Mouse (Mus musculus): ENCODE results near the gene Arl5c. TPM values are rescaled to one million over a fixed set of nuclear protein-coding genes. Genes with fewer than 3 reads are reported as not detected.

Gene Arl5c
- total and polyA plus RNA-seq, 2 experiments from 2014 or later: 2.9 TPM; not detected in 1

- no peak for TF ChIP-seq EP300 (IDR thresholded peaks at IDR 0.05; ENCODE audit: low read depth)
- TF ChIP-seq CTCF (IDR thresholded peaks at IDR 0.05; ENCODE audit: low read depth): no peak
- 29% methylated on average over 15 of the region's 17 CpGs for WGBS
- Histone ChIP-seq H3K9me3 (replicated peaks; ENCODE audit: control insufficient read depth, low read length) (no peaks in the 10 kb centered on the region), H3K4me2 (ENCODE audit: low read depth, low read length) (peak overlapping the region; percentile 96), H3K9ac (replicated peaks; ENCODE audit: low read depth, low read length) (peak overlapping the region; percentile 54; the same call in 1 of the 2 replicates), H3K27ac (ENCODE audit: low read depth) (no peak overlapping the region), H3K36me3 (replicated peaks; ENCODE audit: control insufficient read depth, insufficient read depth, low read length) (no peaks in the 10 kb centered on the region), H3K4me3 (ENCODE audit: low read depth, low read length) (peak overlapping the region; percentile 71), H3K27me3 (ENCODE audit: control insufficient read depth, insufficient read depth, low read length) (peaks cover 22% of the 10 kb centered on the region), H3K4me1 (ENCODE audit: control insufficient read depth, insufficient read depth) (0 out of 2 replicates have a peak, but pooled peaks cover 15% of the 10 kb centered on the region)
- no peak for ATAC-seq (ENCODE audit: insufficient read depth, low read depth)
- DNase-seq (ENCODE audit: low spot score): no peak
Measured at GRCm38 (mm10) chr11:97986738-97987465, 9.1 kb downstream of the Arl5c start.

DNA sequence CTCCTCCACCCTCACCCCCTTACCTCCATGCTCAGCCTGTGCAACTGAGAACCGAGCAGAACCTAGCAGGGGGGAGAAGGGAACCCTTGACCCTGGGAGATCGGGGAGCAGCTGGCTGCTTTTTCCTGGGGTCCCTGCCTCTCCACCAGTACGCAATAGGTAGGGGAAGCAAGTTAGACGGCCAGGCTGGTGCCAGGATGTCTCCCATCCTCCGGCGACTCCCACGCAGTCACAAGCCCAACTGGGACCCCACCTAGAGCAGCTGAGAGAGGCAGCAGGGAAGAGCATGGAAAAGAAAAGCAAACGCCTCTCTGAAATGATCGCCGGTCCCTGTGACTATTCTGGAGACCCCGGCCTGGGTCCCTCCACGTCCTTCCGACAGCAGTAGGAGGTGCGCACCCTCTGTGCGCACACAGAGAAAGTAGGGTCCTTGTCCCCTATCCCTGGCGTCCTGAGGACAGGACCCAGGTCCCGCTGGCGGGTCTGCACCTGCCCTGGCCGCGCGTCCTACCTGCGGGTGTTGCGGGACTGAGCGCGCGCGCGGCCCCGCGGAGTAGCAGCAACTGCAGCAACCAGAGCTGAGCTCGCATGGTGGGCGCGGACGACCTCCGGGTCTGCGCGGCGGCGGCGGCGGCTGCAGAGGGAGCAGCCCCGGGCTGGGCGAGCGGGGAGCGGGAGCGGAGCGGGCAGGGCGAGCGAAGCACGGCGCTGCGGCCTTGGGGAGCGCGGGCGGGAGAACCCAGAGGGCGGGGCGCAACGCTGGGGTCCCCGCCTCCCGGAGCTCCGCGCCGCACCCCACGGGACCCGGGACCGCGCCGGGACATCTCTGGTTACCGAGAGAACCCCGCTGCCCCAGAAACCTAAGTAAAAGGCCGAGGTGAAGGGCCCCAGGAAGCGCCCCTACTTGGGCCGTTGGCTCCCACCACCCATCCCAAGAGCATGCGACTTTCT lies 10.0 kb downstream of the Arl5c start, which contains the start of gene Plxdc1:
TSS of gene Plxdc1 (minus strand) at position 718 of the 951 bp plus-strand sequence.
- H3K27ac ChIP-seq (ENCODE audit: low read depth): no peak within 1 kb of the TSS
- H3K27me3 ChIP-seq (ENCODE audit: control insufficient read depth, insufficient read depth, low read length): peaks cover 22% of the 10 kb centered on the region
- H3K4me3 ChIP-seq (ENCODE audit: low read depth, low read length): peak within 1 kb of the TSS; percentile 71
- H3K36me3 ChIP-seq (replicated peaks; ENCODE audit: control insufficient read depth, insufficient read depth, low read length): no peaks in the 10 kb centered on the region
- peak within 1 kb of the TSS; percentile 96 for H3K4me2 ChIP-seq (ENCODE audit: low read depth, low read length)
- H3K4me1 ChIP-seq (ENCODE audit: control insufficient read depth, insufficient read depth): 0 out of 2 replicates have a peak, but pooled peaks cover 15% of the 10 kb centered on the region
- H3K9ac ChIP-seq (replicated peaks; ENCODE audit: low read depth, low read length): peak within 1 kb of the TSS; percentile 54
- H3K9me3 ChIP-seq (replicated peaks; ENCODE audit: control insufficient read depth, low read length): no peaks in the 10 kb centered on the region
- TF ChIP-seq CTCF (IDR thresholded peaks at IDR 0.05; ENCODE audit: low read depth) (no peak), EP300 (IDR thresholded peaks at IDR 0.05; ENCODE audit: low read depth) (no peak)
- ATAC-seq (ENCODE audit: insufficient read depth, low read depth): no peak
- DNase-seq (ENCODE audit: low spot score): no peak
- WGBS: 2% methylated on average over 64 of the region's 74 CpGs

GRCm38 (mm10) chr11:97983983-97984382 lies 12.0 kb downstream of the Arl5c start:
- H3K4me2 ChIP-seq (ENCODE audit: low read depth, low read length): no peak overlapping the region
- no peaks in the 10 kb centered on the region for H3K9me3 ChIP-seq (replicated peaks; ENCODE audit: control insufficient read depth, low read length)
- H3K4me1 ChIP-seq (ENCODE audit: control insufficient read depth, insufficient read depth): 0 out of 2 replicates have a peak, but pooled peaks cover 4% of the 10 kb centered on the region
- no peaks in the 10 kb centered on the region for H3K36me3 ChIP-seq (replicated peaks; ENCODE audit: control insufficient read depth, insufficient read depth, low read length)
- WGBS: 58% methylated on average over 1 of the region's 1 CpGs
- H3K4me3 ChIP-seq (ENCODE audit: low read depth, low read length): no peak overlapping the region
- DNase-seq (ENCODE audit: low spot score) (no peak), ATAC-seq (ENCODE audit: insufficient read depth, low read depth) (no peak)
- H3K27ac ChIP-seq (ENCODE audit: low read depth): no peak overlapping the region
- peaks cover 22% of the 10 kb centered on the region for H3K27me3 ChIP-seq (ENCODE audit: control insufficient read depth, insufficient read depth, low read length)
- TF ChIP-seq CTCF (IDR thresholded peaks at IDR 0.05; ENCODE audit: low read depth): no peak
- no peak for TF ChIP-seq EP300 (IDR thresholded peaks at IDR 0.05; ENCODE audit: low read depth)
- no peak overlapping the region for H3K9ac ChIP-seq (replicated peaks; ENCODE audit: low read depth, low read length)

DNA sequence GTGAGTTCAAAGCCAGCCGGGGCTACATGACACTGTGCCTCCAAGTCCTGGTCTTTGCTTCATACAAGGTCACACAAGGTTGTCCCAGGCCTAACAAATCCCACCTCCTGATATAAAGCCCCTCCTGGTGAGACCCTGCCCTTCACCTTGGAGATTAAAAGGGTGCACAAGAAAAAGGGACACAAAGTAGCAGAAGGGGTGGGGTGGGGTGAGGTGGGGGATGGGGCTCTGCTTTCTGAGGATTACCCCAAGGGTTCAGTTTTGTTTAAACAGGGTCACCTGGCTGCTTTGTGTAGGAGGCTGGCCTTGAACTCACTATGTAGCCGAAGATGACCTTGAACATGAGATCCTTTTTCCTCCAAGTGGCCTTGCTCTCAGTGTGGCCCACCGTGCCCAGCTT lies 12.5 kb downstream of the Arl5c start:
- DNase-seq (ENCODE audit: low spot score) (no peak), ATAC-seq (ENCODE audit: insufficient read depth, low read depth) (no peak)
- Histone ChIP-seq H3K9me3 (replicated peaks; ENCODE audit: control insufficient read depth, low read length) (no peaks in the 10 kb centered on the region), H3K4me1 (ENCODE audit: control insufficient read depth, insufficient read depth) (0 out of 2 replicates have a peak, but pooled peaks cover 4% of the 10 kb centered on the region), H3K4me2 (ENCODE audit: low read depth, low read length) (no peak overlapping the region), H3K27ac (ENCODE audit: low read depth) (no peak overlapping the region), H3K4me3 (ENCODE audit: low read depth, low read length) (no peak overlapping the region), H3K36me3 (replicated peaks; ENCODE audit: control insufficient read depth, insufficient read depth, low read length) (no peaks in the 10 kb centered on the region), H3K9ac (replicated peaks; ENCODE audit: low read depth, low read length) (no peak overlapping the region), H3K27me3 (ENCODE audit: control insufficient read depth, insufficient read depth, low read length) (peaks cover 22% of the 10 kb centered on the region)
- WGBS: 89% methylated on average over 3 of the region's 3 CpGs
- TF ChIP-seq CTCF (IDR thresholded peaks at IDR 0.05; ENCODE audit: low read depth) (no peak), EP300 (IDR thresholded peaks at IDR 0.05; ENCODE audit: low read depth) (no peak)

DNA sequence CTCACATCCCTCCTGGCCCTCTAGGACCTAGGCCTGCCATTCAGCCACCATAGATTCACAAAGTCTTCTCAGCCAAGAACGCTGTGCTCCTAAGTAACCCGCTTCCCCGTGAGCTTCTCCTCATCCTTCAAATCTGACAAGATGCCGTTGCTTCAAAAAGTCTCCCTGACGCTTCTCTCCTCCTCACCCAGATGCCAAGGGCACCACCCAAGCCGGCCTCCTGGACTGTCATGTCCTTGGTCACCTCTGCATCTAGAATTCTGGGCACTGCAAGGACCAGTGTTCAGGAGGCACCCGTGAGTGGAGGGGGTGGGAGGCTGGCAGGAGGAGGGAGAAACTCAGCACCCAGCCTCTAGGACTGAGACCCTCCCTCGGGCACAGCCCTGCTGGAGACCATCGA lies 13.3 kb downstream of the Arl5c start:
- no peak for ATAC-seq (ENCODE audit: insufficient read depth, low read depth)
- 85% methylated on average over 9 of the region's 9 CpGs for WGBS
- no peak for TF ChIP-seq CTCF (IDR thresholded peaks at IDR 0.05; ENCODE audit: low read depth)
- no peak for TF ChIP-seq EP300 (IDR thresholded peaks at IDR 0.05; ENCODE audit: low read depth)

More for the DNA sequence above, 13.3 kb downstream of the Arl5c start:
- H3K4me1 ChIP-seq (ENCODE audit: control insufficient read depth, insufficient read depth): 0 out of 2 replicates have a peak, but pooled peaks cover 4% of the 10 kb centered on the region
- no peak overlapping the region for H3K27ac ChIP-seq (ENCODE audit: low read depth)
- no peak overlapping the region for H3K4me3 ChIP-seq (ENCODE audit: low read depth, low read length)
- no peak for DNase-seq (ENCODE audit: low spot score)
- no peaks in the 10 kb centered on the region for H3K36me3 ChIP-seq (replicated peaks; ENCODE audit: control insufficient read depth, insufficient read depth, low read length)
- no peak overlapping the region for H3K4me2 ChIP-seq (ENCODE audit: low read depth, low read length)
- no peaks in the 10 kb centered on the region for H3K9me3 ChIP-seq (replicated peaks; ENCODE audit: control insufficient read depth, low read length)
- H3K27me3 ChIP-seq (ENCODE audit: control insufficient read depth, insufficient read depth, low read length): peaks cover 22% of the 10 kb centered on the region
- no peak overlapping the region for H3K9ac ChIP-seq (replicated peaks; ENCODE audit: low read depth, low read length)

Measured in heart, postnatal 0 days (tissue).